Comparison of ENCODE assay signal across 25 mouse cellular contexts in genomic region chr14:99786367-99786766, GRCm38 (mm10).
DNase-seq lines count a peak whose midpoint lies in the region; ATAC-seq and TF ChIP-seq lines count a peak whose summit lies in the region.
"Had no signal": no experiment of that assay in that cellular context is flagged by ENCODE, and none has a peak within 500 bp of the region (broad histone marks: within the 10 kb centered on the region; RNA-seq: fewer than 3 reads in every experiment).

No protein-coding gene starts in this region.

- H3K9me3 ChIP-seq in intestine, embryonic 16.5 days (ENCODE audit: control insufficient read depth, low read length), result no peaks in the 10 kb centered on the region
- no peaks in the 10 kb centered on the region for H3K9me3 ChIP-seq in intestine, postnatal 0 days (ENCODE audit: control insufficient read depth)
- H3K9me3 ChIP-seq in ES-E14 (ENCODE audit: control insufficient read depth, insufficient read depth, low read depth, low read length), result no peaks in the 10 kb centered on the region
- H3K9me3 ChIP-seq: embryonic facial prominence, embryonic 13.5 days; embryonic facial prominence, embryonic 15.5 days; forebrain, embryonic 13.5 days; forebrain, embryonic 15.5 days had no signal

- H3K4me3 ChIP-seq in intestine, embryonic 16.5 days (ENCODE audit: low read length), result no peak overlapping the region
- H3K4me3 ChIP-seq in intestine, postnatal 0 days (ENCODE audit: low read depth, low read length), result no peak overlapping the region
- H3K4me3 ChIP-seq in ES-E14 (ENCODE audit: insufficient read depth in 1 of 2, low read depth in 1 of 2, low read length in 2 of 2, poor library complexity in 1 of 2, severe bottlenecking in 1 of 2), result no peak overlapping the region
- H3K4me3 ChIP-seq in lung, adult 2 months (replicated peaks; ENCODE audit: extremely low read depth, low read depth, low read length), result no peak overlapping the region
- H3K4me3 ChIP-seq: embryonic facial prominence, embryonic 13.5 days; embryonic facial prominence, embryonic 15.5 days; erythroblast, embryonic 14.5 days; forebrain, embryonic 13.5 days; forebrain, embryonic 15.5 days had no signal

- no peak overlapping the region for H3K4me2 ChIP-seq in intestine, embryonic 16.5 days (ENCODE audit: low read depth, low read length)
- no peak overlapping the region for H3K4me2 ChIP-seq in intestine, postnatal 0 days (replicated peaks; ENCODE audit: low read depth)
- H3K4me2 ChIP-seq: embryonic facial prominence, embryonic 13.5 days; embryonic facial prominence, embryonic 15.5 days; forebrain, embryonic 13.5 days; forebrain, embryonic 15.5 days had no signal

- ATAC-seq in intestine, embryonic 16.5 days, result peak; percentile 18; the same call in 1 of the 2 replicates
- no peak for ATAC-seq in intestine, postnatal 0 days
- ATAC-seq: activated CD4-positive, CD25-positive, alpha-beta regulatory T cell, adult 4 months; CD4-positive, CD25-positive, alpha-beta regulatory T cell, adult 4 months; forebrain, embryonic 13.5 days; forebrain, embryonic 15.5 days had no signal

- WGBS in intestine, embryonic 16.5 days, result 86% methylated on average over 1 of the region's 1 CpGs
- 97% methylated on average over 1 of the region's 1 CpGs for WGBS in intestine, postnatal 0 days
- WGBS in lung, adult 2 months, result 100% methylated on average over 1 of the region's 1 CpGs

- DNase-seq in ES-E14 (ENCODE audit: low read depth, low spot score) (peak; percentile 71), WW6 (ENCODE audit: low read depth, low spot score) (peak; percentile 48)
- no peak for DNase-seq in cerebellum, postnatal 4 days (ENCODE audit: low spot score in 2 of 2)
- no peak for DNase-seq in frontal cortex, adult 2 months (ENCODE audit: extremely low spot score in 1 of 2, low spot score in 1 of 2)
- DNase-seq in lung, adult 2 months, result no peak
- DNase-seq: adrenal gland, adult 8-10 months; adrenal gland, postnatal 14 days; adrenal gland, postnatal 36 days; B cell, adult 2 months; cerebellum, adult 11-12 months; cerebellum, adult 2 months; cerebellum, adult 9-10 months; cerebellum, postnatal 10 days; cerebellum, postnatal 25 days; embryo, embryonic 11 days had no signal

- no peaks in the 10 kb centered on the region for H3K4me1 ChIP-seq in intestine, embryonic 16.5 days (ENCODE audit: control insufficient read depth, insufficient read depth, low read length)
- H3K4me1 ChIP-seq in intestine, postnatal 0 days (replicated peaks; ENCODE audit: control insufficient read depth, insufficient read depth, low read length), result peaks cover 4% of the 10 kb centered on the region; the same call in 1 of the 2 replicates
- H3K4me1 ChIP-seq in ES-E14 (ENCODE audit: control insufficient read depth in 2 of 2, insufficient read depth in 2 of 2, low read length in 2 of 2, poor library complexity in 1 of 2), result 0 out of 4 replicates have a peak, but pooled peaks cover 0 to 2% of the 10 kb centered on the region in 2 experiments
- H3K4me1 ChIP-seq in lung, adult 2 months (ENCODE audit: control insufficient read depth, insufficient read depth, low read length), result peaks cover 4% of the 10 kb centered on the region
- H3K4me1 ChIP-seq: embryonic facial prominence, embryonic 13.5 days; embryonic facial prominence, embryonic 15.5 days; forebrain, embryonic 13.5 days; forebrain, embryonic 15.5 days had no signal

- H3K27ac ChIP-seq in intestine, embryonic 16.5 days (ENCODE audit: low read length), result no peak overlapping the region
- no peak overlapping the region for H3K27ac ChIP-seq in intestine, postnatal 0 days (ENCODE audit: low read depth, low read length)
- no peak overlapping the region for H3K27ac ChIP-seq in ES-E14 (ENCODE audit: insufficient read depth, low read depth, low read length, poor library complexity, severe bottlenecking)
- H3K27ac ChIP-seq: embryonic facial prominence, embryonic 13.5 days; embryonic facial prominence, embryonic 15.5 days; forebrain, embryonic 13.5 days; forebrain, embryonic 15.5 days had no signal

- no peak for TF ChIP-seq POLR2A in lung, adult 2 months (IDR thresholded peaks at IDR 0.05; ENCODE audit: borderline replicate concordance, extremely low read depth, low read depth, low read length)

- no peak overlapping the region for H3K9ac ChIP-seq in intestine, embryonic 16.5 days (ENCODE audit: low read depth, low read length)
- no peak overlapping the region for H3K9ac ChIP-seq in intestine, postnatal 0 days (ENCODE audit: low read depth, low read length)
- H3K9ac ChIP-seq in ES-E14 (ENCODE audit: insufficient read depth, low read depth, low read length, poor library complexity, severe bottlenecking), result no peak overlapping the region
- H3K9ac ChIP-seq: embryonic facial prominence, embryonic 13.5 days; embryonic facial prominence, embryonic 15.5 days; forebrain, embryonic 13.5 days; forebrain, embryonic 15.5 days had no signal

- in situ Hi-C loops in ES-E14 (cut with MboI; ENCODE audit: low sequenced_read_pairs in 2 of 2, unreplicated experiment in 2 of 2), result no loop called here

- no peak for TF ChIP-seq CTCF in intestine, postnatal 0 days (IDR thresholded peaks at IDR 0.05; ENCODE audit: low read depth)
- no peak for TF ChIP-seq CTCF in lung, adult 2 months (IDR thresholded peaks at IDR 0.05; ENCODE audit: insufficient read depth, low read length)

- H3K27me3 ChIP-seq in intestine, embryonic 16.5 days (replicated peaks; ENCODE audit: control insufficient read depth, insufficient read depth, low read length), result no peaks in the 10 kb centered on the region
- no peaks in the 10 kb centered on the region for H3K27me3 ChIP-seq in intestine, postnatal 0 days (replicated peaks; ENCODE audit: control insufficient read depth, insufficient read depth, low read length)
- H3K27me3 ChIP-seq: CH12.LX; embryonic facial prominence, embryonic 13.5 days; embryonic facial prominence, embryonic 15.5 days; forebrain, embryonic 13.5 days; forebrain, embryonic 15.5 days had no signal

- no peaks in the 10 kb centered on the region for H3K36me3 ChIP-seq in intestine, embryonic 16.5 days (ENCODE audit: control insufficient read depth, insufficient read depth, low read length)
- H3K36me3 ChIP-seq in intestine, postnatal 0 days (ENCODE audit: control insufficient read depth, insufficient read depth), result no peaks in the 10 kb centered on the region
- no peaks in the 10 kb centered on the region for H3K36me3 ChIP-seq in ES-E14 (ENCODE audit: control insufficient read depth, insufficient read depth, low read length, poor library complexity, severe bottlenecking)
- H3K36me3 ChIP-seq: embryonic facial prominence, embryonic 13.5 days; embryonic facial prominence, embryonic 15.5 days; forebrain, embryonic 15.5 days had no signal

TF ChIP-seq in ES-E14, 5 proteins besides CTCF, POLR2A, EP300 and RAD21:
- TF ChIP-seq HCFC1 (IDR thresholded peaks at IDR 0.05; ENCODE audit: borderline replicate concordance, insufficient read depth, low read length), result no peak

Comparison
In these comparisons a context has a peak if more than half of its experiments do, and no peak if none do; other contexts are left out.
1. DNase-seq: peak in ES-E14 (single experiment) and WW6 (single experiment); none in cerebellum, postnatal 4 days (0 of 2), frontal cortex, adult 2 months (0 of 2) and lung, adult 2 months (single experiment).